Mouse (Mus musculus) C2C12 (cell line): Measurements from ENCODE around the gene Trio. TPM values are rescaled to one million over a fixed set of nuclear protein-coding genes. Genes with fewer than 3 reads are reported as not detected.

Experiments used
- H3K27me3 ChIP-seq: one replicate; pipeline ENCODE4 v1.6.1; 2011; ENCODE audit not compliant: control insufficient read depth, insufficient read depth, insufficient read length
- H3K36me3 ChIP-seq: one replicate; pipeline ENCODE4 v1.6.1; 2011; ENCODE audit not compliant: control insufficient read depth, insufficient read depth
- H3K4me3 ChIP-seq: one replicate; pipeline ENCODE4 v1.5.1; 2011; ENCODE audit warnings: mild to moderate bottlenecking, control low read depth; ENCODE audit not compliant: poor library complexity, insufficient read depth, severe bottlenecking
- H3K79me2 ChIP-seq: one replicate; pipeline ENCODE4 v1.6.1; 2011; ENCODE audit not compliant: control insufficient read depth, insufficient read depth
- H3K79me3 ChIP-seq: one replicate; pipeline ENCODE4 v1.6.1; 2011; ENCODE audit warnings: low read depth, control low read depth
- H3ac ChIP-seq: one replicate; pipeline ENCODE3; 2011; ENCODE audit warnings: low read depth; ENCODE audit not compliant: control insufficient read depth, insufficient read length
- CEBPB ChIP-seq: IDR thresholded peaks from one replicate; pipeline ENCODE4 v1.6.1; 2011; ENCODE audit warnings: low read depth, mild to moderate bottlenecking, control low read depth, moderate library complexity
- CTCF ChIP-seq: IDR thresholded peaks from one replicate; pipeline ENCODE4 v1.5.1; 2011; ENCODE audit not compliant: control insufficient read depth, insufficient read depth, insufficient read length
- FOSL1 ChIP-seq: IDR thresholded peaks from one replicate; pipeline ENCODE4 v1.8.0; 2011; ENCODE audit warnings: mild to moderate bottlenecking, low read length; ENCODE audit not compliant: poor library complexity, insufficient read depth, severe bottlenecking
- MAX ChIP-seq: IDR thresholded peaks from one replicate; pipeline ENCODE4 v1.6.1; 2011; ENCODE audit warnings: mild to moderate bottlenecking, control low read depth
- MYOD1 ChIP-seq: IDR thresholded peaks from one replicate; pipeline ENCODE4 v1.6.1; 2011; ENCODE audit warnings: low read depth; ENCODE audit not compliant: control insufficient read depth, insufficient read length
- MYOG ChIP-seq: IDR thresholded peaks from one replicate; pipeline ENCODE4 v1.6.1; 2011; ENCODE audit not compliant: control insufficient read depth, insufficient read length; ENCODE audit errors: extremely low read depth
- USF1 ChIP-seq: IDR thresholded peaks from one replicate; pipeline ENCODE4 v1.6.1; 2011; ENCODE audit warnings: low read depth, mild to moderate bottlenecking, control low read depth, moderate library complexity
- polyA plus RNA-seq: library from polyadenylated mRNA; unstranded; fragments of >200 nt; fragmentation: generic; extraction: Trizol; gene quantifications from one replicate; pipeline ENCODE4 v1.2.1, GENCODE M21; 2012; ENCODE audit warnings: missing spikeins

The Trio gene
- polyA plus RNA-seq, 1 experiment, result 26.2 TPM

DNA sequence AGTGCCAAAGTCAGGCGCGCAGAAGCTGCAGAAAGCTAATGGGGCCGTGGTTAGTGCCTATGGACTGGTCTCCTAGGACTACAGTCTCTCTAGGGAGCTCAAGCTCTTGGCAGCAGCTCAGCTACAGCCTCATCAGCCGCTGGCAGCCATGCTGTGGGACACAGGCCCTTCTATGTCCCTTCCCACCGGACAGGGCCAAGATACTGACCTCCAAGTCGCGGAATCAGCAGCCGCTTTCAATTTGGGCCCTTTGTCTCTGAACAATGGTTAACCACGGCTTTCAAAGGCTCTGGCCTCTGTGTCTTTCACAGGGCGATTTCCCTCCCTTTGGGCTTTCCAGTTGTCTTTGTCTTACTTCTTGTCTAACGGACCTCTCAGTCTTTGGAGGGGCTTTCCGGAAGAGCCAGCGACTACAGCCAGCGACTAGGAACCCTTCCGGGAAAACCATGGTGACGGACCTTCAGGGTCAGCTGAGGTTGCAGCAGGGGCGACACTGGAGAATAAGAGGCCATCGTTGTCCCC is 25.5 kb upstream of the Trio start:
- no peak for TF ChIP-seq USF1
- TF ChIP-seq MAX, result no peak
- TF ChIP-seq FOSL1, result no peak
- TF ChIP-seq MYOD1, result no peak
- no peak for TF ChIP-seq CEBPB
- no peak for TF ChIP-seq CTCF
- TF ChIP-seq MYOG, result no peak
- Histone ChIP-seq H3K4me3 (no peak overlapping the region), H3K27me3 (no peaks in the 10 kb centered on the region), H3K79me2 (no peaks in the 10 kb centered on the region), H3K79me3 (no peaks in the 10 kb centered on the region), H3K36me3 (no peaks in the 10 kb centered on the region), H3ac (no peak overlapping the region)

DNA sequence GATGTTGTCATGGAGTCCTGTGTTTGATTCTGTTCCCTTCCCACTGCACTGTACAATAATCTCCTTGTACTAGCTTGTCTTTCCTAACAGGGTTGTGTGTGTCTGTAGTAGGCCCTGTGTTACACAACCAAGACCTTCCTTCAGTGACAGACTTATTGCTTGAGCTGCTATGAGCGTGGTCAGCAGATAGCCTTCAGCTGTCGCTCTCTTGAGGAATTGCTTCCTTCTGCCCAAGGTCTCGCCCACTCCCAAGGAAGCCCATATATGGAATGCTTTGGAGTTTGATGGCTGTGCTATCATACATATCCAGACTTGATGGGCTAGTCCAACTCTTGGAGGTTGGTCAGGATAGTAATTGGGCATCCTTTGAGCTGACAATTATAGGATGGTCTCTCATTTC is 22.1 kb upstream of the Trio start:
- H3K4me3 ChIP-seq, result no peak overlapping the region
- no peaks in the 10 kb centered on the region for H3K27me3 ChIP-seq
- H3K79me3 ChIP-seq, result no peaks in the 10 kb centered on the region
- H3K36me3 ChIP-seq, result no peaks in the 10 kb centered on the region
- no peaks in the 10 kb centered on the region for H3K79me2 ChIP-seq
- TF ChIP-seq USF1 (no peak), MYOG (no peak), CTCF (no peak), FOSL1 (no peak), CEBPB (no peak), MYOD1 (no peak), MAX (no peak)
- no peak overlapping the region for H3ac ChIP-seq

DNA sequence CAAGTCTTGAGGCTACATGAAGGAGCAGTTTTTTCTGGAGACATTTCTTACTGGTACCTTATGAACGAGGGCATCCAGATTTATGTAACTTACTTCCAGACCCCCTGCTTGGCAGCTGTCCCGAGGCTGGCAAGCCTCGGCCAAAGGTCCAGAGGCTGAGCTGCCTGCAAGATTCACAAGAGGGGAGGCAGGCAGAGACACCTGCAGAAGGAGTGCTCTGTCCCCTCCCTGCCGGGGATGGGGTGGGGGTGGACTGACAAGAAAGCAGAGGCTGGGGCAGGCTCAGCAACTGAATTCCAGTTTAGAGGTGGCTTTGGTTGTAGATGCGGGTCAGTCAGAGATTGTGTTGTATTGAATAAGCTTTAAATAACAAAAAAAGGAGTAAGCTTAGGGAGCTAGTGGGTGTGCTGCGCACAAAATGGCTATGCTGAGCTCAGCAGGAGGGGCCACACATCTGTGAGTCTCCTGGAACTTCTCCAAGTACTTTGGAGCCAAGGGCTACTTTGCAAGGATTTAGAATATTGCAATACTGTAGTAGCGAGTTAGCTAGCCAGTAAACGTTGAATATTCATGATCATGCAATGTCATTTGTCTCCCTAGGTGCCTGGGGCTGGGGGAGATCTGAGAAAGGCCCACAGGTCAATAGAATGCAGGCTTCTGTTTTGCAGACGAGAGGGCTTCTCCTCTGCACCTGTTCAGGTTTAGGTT is 15.7 kb upstream of the Trio start:
- Histone ChIP-seq H3K79me3 (no peaks in the 10 kb centered on the region), H3K4me3 (no peak overlapping the region), H3K36me3 (no peaks in the 10 kb centered on the region), H3K79me2 (no peaks in the 10 kb centered on the region), H3K27me3 (peaks cover 30% of the 10 kb centered on the region), H3ac (no peak overlapping the region)
- TF ChIP-seq MYOG, result no peak
- TF ChIP-seq CTCF, result no peak
- no peak for TF ChIP-seq FOSL1
- no peak for TF ChIP-seq MAX
- no peak for TF ChIP-seq MYOD1
- TF ChIP-seq USF1, result no peak
- TF ChIP-seq CEBPB, result no peak

DNA sequence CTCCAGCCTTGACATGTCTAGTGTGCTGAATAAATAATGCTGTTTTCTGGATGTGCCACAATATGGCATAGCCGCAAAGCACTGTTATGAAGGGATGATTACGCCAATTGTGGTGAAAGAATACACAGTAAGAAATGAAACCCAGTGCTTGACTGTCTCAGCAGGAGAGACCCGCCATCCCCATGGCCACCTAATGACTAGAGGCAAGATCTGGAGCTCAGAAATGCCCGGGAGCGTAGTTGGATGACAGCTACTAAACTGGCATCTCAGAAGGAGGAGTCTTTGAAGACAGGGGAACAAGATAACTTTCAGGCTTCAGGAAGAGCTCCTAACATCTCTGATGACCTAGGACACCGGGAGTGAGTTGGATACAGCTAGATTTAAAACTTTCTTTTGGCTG is 12.0 kb upstream of the Trio start:
- Histone ChIP-seq H3ac (no peak overlapping the region), H3K79me2 (no peaks in the 10 kb centered on the region), H3K79me3 (no peaks in the 10 kb centered on the region), H3K4me3 (no peak overlapping the region), H3K36me3 (no peaks in the 10 kb centered on the region), H3K27me3 (peaks cover 30% of the 10 kb centered on the region)
- TF ChIP-seq CTCF (no peak), USF1 (no peak), MYOD1 (no peak), FOSL1 (no peak), MYOG (no peak), MAX (no peak), CEBPB (no peak)

DNA sequence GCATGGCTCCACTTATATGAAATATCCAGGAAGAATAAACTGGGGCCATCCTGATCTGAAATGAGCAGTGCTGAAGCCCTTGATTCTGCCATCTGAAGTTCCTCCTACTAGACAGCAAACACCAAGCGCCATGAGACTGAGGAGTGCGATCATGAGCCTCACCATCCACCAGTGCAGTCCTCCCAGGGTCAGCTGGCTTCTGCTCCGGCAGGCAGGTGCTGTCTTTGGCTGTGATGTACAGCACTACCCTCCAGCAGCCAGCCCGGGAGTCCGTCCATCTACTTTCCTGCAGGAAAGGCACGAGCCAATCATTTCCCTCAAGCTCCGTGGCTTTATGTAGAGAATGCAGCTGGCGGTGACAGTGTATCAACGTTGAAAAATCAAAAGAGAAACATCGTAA is 10.0 kb upstream of the Trio start:
- TF ChIP-seq MAX (no peak), MYOD1 (no peak), USF1 (no peak), FOSL1 (no peak), CTCF (no peak), MYOG (no peak), CEBPB (no peak)
- peaks cover 18% of the 10 kb centered on the region for H3K27me3 ChIP-seq

More for the DNA sequence above, 10.0 kb upstream of the Trio start:
- Histone ChIP-seq H3K79me3 (no peaks in the 10 kb centered on the region), H3K36me3 (no peaks in the 10 kb centered on the region), H3K79me2 (no peaks in the 10 kb centered on the region), H3ac (no peak overlapping the region), H3K4me3 (no peak overlapping the region)
